Mouse (Mus musculus): Measurements from ENCODE around the gene Gstm4.

GRCm38 (mm10) chr3:108084767-108085270 lies 40.1 kb upstream of the Gstm4 start:
- TF ChIP-seq POLR2A (IDR thresholded peaks at IDR 0.05; ENCODE audit: extremely low read depth, insufficient read depth, low read length) (no peak), CTCF (IDR thresholded peaks at IDR 0.05; ENCODE audit: extremely low read depth, insufficient read depth, low read length) (no peak)

All from cortical plate, adult 2 months (tissue).